Mouse (Mus musculus): ENCODE data around the gene Rnf212b.

GRCm38 (mm10) chr14:54894296-54895151, 80.6 kb downstream of the Rnf212b start:
- TF ChIP-seq CTCF (IDR thresholded peaks at IDR 0.05; ENCODE audit: low read depth) (no peak), EP300 (IDR thresholded peaks at IDR 0.05; ENCODE audit: low read depth) (no peak)
